Mouse (Mus musculus): Measurements from ENCODE around the gene Hepacam.

The Hepacam gene

DNA sequence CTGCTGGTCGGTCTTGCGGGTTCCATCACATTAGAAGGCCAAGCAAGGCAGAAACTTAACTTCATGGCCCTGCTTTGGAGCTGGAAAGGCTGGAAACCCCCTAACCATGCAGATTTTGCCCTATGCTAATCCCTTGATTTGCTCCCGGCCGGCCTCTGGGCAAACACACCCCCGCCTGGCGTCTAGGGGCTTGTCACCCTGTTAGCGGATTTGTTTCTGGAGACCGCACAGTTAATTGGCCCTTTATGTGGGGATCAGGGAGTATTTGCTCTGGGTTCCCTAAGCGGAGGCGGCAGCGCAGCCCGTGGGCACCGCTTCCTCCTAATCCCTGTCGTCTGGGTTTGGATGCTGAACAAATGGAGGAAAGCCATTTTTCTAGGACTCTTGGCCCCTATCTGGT, 67.8 kb downstream of the Hepacam start:
- DNase-seq = no peak

DNA sequence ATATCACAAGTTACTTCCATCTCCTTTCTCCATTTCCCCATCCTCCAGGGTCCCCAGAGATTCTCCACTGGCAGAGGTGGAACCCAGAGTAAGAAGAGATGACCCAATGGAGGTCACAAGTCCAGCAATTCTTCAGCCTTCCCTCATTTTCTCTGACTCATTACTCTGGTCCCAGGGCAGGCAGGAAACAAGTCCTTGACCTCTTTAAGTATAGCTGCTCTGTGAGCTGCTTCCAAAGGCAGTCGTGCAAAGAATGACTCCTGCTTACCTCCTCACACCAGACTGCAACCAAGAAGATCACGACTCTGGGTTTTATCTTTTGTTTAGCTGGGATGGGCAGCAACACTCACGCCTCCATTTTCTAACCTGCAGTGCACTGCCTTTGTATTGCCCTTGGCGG, 68.5 kb downstream of the Hepacam start:
- no peak for DNase-seq

Measured in thymus, postnatal 14 days (tissue).